ENCODE assay signal across 39 mouse cellular contexts in genomic region chr15:98545151-98545550, GRCm38 (mm10). TPM values are rescaled to one million over a fixed set of nuclear protein-coding genes. Genes with fewer than 3 reads are reported as not detected.
A peak's percentile ranks its signal among the peaks of the same experiment; 100 is the strongest.
DNase-seq lines count a peak whose midpoint lies in the region; ATAC-seq and TF ChIP-seq lines count a peak whose summit lies in the region.
"Had no signal": no experiment of that assay in that cellular context is flagged by ENCODE, and none has a peak within 500 bp of the region (broad histone marks: within the 10 kb centered on the region; RNA-seq: fewer than 3 reads in every experiment).

No protein-coding gene starts in this region.

- H3K4me1 ChIP-seq in ES-Bruce4 (ENCODE audit: control insufficient read depth, insufficient read depth, low read length) (no peaks in the 10 kb centered on the region), ES-E14 (ENCODE audit: control insufficient read depth in 2 of 2, insufficient read depth in 2 of 2, low read length in 2 of 2, poor library complexity in 1 of 2) (peaks cover 4% of the 10 kb centered on the region in 2 experiments; a peak in 3 of 4 replicates)
- H3K4me1 ChIP-seq in forebrain, embryonic 11.5 days (replicated peaks; ENCODE audit: control insufficient read depth, insufficient read depth, low read length): no peaks in the 10 kb centered on the region
- H3K4me1 ChIP-seq: embryonic facial prominence, embryonic 10.5 days; embryonic facial prominence, embryonic 13.5 days; forebrain, embryonic 13.5 days; hindbrain, embryonic 12.5 days; hindbrain, embryonic 15.5 days had no signal

- H3K36me3 ChIP-seq in ES-Bruce4 (ENCODE audit: control insufficient read depth, insufficient read depth, low read length, poor library complexity, severe bottlenecking) (peaks cover 61% of the 10 kb centered on the region), ES-E14 (ENCODE audit: control insufficient read depth, insufficient read depth, low read length, poor library complexity, severe bottlenecking) (peaks cover 35% of the 10 kb centered on the region)
- H3K36me3 ChIP-seq in forebrain, embryonic 11.5 days (ENCODE audit: control insufficient read depth, insufficient read depth, low read length): peaks cover 8% of the 10 kb centered on the region; the same call in 1 of the 2 replicates

- in situ Hi-C loops in ES-E14 (cut with MboI; ENCODE audit: low sequenced_read_pairs in 2 of 2, unreplicated experiment in 2 of 2): no loop called here

- H3K27ac ChIP-seq in gastrocnemius, adult 2 months: peak overlapping the region; percentile 87; the same call in 1 of the 2 replicates
- H3K27ac ChIP-seq in ES-Bruce4 (ENCODE audit: insufficient read depth, low read length) (peak overlapping the region; percentile 73), ES-E14 (ENCODE audit: insufficient read depth, low read depth, low read length, poor library complexity, severe bottlenecking) (peak overlapping the region; percentile 33; the same call in 1 of the 2 replicates)
- H3K27ac ChIP-seq in forebrain, embryonic 11.5 days (ENCODE audit: low read depth, low read length): no peak overlapping the region
- H3K27ac ChIP-seq: embryonic facial prominence, embryonic 10.5 days; embryonic facial prominence, embryonic 13.5 days; forebrain, embryonic 13.5 days; heart, adult 2 months; hindbrain, embryonic 12.5 days; hindbrain, embryonic 15.5 days had no signal

- no peaks in the 10 kb centered on the region for H3K27me3 ChIP-seq in ES-Bruce4 (ENCODE audit: control insufficient read depth, insufficient read depth, low read length, poor library complexity, severe bottlenecking)
- no peaks in the 10 kb centered on the region for H3K27me3 ChIP-seq in forebrain, embryonic 11.5 days (ENCODE audit: control insufficient read depth, insufficient read depth, low read length)
- H3K27me3 ChIP-seq: CH12.LX; embryonic facial prominence, embryonic 13.5 days; forebrain, embryonic 13.5 days; hindbrain, embryonic 12.5 days; hindbrain, embryonic 15.5 days; Patski had no signal

- no peak for DNase-seq in gastrocnemius, adult 2 months
- no peak for DNase-seq in gastrocnemius, postnatal 14 days
- no peak for DNase-seq in ES-E14 (ENCODE audit: low read depth, low spot score)
- no peak for DNase-seq in forebrain, embryonic 11.5 days (ENCODE audit: low spot score)
- DNase-seq in left cerebral cortex, postnatal 36 days (ENCODE audit: low spot score in 2 of 2): no peak
- DNase-seq: adrenal gland, postnatal 14 days; B cell, adult 2 months; cerebellum, adult 11-12 months; cerebellum, adult 8-10 months; cerebellum, postnatal 10 days; cerebellum, postnatal 36 days; embryo, embryonic 11 days; gastrocnemius, postnatal 25 days; heart, adult 2 months; kidney, adult 18-20 months; kidney, adult 9 months had no signal

- H3K4me3 ChIP-seq in gastrocnemius, adult 2 months: no peak overlapping the region
- H3K4me3 ChIP-seq in ES-Bruce4 (ENCODE audit: low read depth, low read length) (no peak overlapping the region), ES-E14 (ENCODE audit: insufficient read depth in 1 of 2, low read depth in 1 of 2, low read length in 2 of 2, poor library complexity in 1 of 2, severe bottlenecking in 1 of 2) (no peak overlapping the region)
- no peak overlapping the region for H3K4me3 ChIP-seq in forebrain, embryonic 11.5 days (ENCODE audit: low read depth, low read length)
- H3K4me3 ChIP-seq: embryonic facial prominence, embryonic 10.5 days; embryonic facial prominence, embryonic 13.5 days; erythroblast, embryonic 14.5 days; forebrain, embryonic 13.5 days; heart, adult 2 months; hindbrain, embryonic 12.5 days; hindbrain, embryonic 15.5 days had no signal

- ATAC-seq in forebrain, embryonic 11.5 days (replicated peaks; ENCODE audit: low FRiP score): no peak
- ATAC-seq: activated CD4-positive, CD25-positive, alpha-beta regulatory T cell, adult 4 months; forebrain, embryonic 13.5 days; forebrain, embryonic 16.5 days; Patski had no signal

- TF ChIP-seq EP300 in ES-Bruce4 (IDR thresholded peaks at IDR 0.05; ENCODE audit: insufficient read depth, low read depth, low read length): 0 out of 2 replicates have a peak, but pooled peaks have one; percentile 40

- no peak overlapping the region for H3K4me2 ChIP-seq in forebrain, embryonic 11.5 days (ENCODE audit: low read depth, low read length, severe bottlenecking)
- H3K4me2 ChIP-seq: embryonic facial prominence, embryonic 13.5 days; forebrain, embryonic 13.5 days; heart, embryonic 11.5 days; hindbrain, embryonic 12.5 days; hindbrain, embryonic 15.5 days had no signal

- no peak for TF ChIP-seq POLR2A in ES-Bruce4 (IDR thresholded peaks at IDR 0.05; ENCODE audit: insufficient read depth, low read length)

- no peak for TF ChIP-seq CTCF in gastrocnemius, adult 2 months (IDR thresholded peaks at IDR 0.05)
- no peak for TF ChIP-seq CTCF in ES-Bruce4 (IDR thresholded peaks at IDR 0.05; ENCODE audit: low read depth, low read length)

- WGBS in forebrain, embryonic 11.5 days: 96% methylated on average over 3 of the region's 3 CpGs

- H3K9ac ChIP-seq in ES-Bruce4 (ENCODE audit: low read depth, poor library complexity, severe bottlenecking) (no peak overlapping the region), ES-E14 (ENCODE audit: insufficient read depth, low read depth, low read length, poor library complexity, severe bottlenecking) (no peak overlapping the region)
- H3K9ac ChIP-seq in forebrain, embryonic 11.5 days (ENCODE audit: low read length): no peak overlapping the region
- H3K9ac ChIP-seq: embryonic facial prominence, embryonic 13.5 days; forebrain, embryonic 13.5 days; hindbrain, embryonic 12.5 days; hindbrain, embryonic 15.5 days had no signal

- no peaks in the 10 kb centered on the region for H3K9me3 ChIP-seq in ES-Bruce4 (replicated peaks; ENCODE audit: control insufficient read depth, insufficient read depth, low read length, poor library complexity, severe bottlenecking)
- H3K9me3 ChIP-seq in ES-E14 (ENCODE audit: control insufficient read depth, insufficient read depth, low read depth, low read length): no peaks in the 10 kb centered on the region
- no peaks in the 10 kb centered on the region for H3K9me3 ChIP-seq in forebrain, embryonic 11.5 days (ENCODE audit: control insufficient read depth, low read length)
- H3K9me3 ChIP-seq: embryonic facial prominence, embryonic 10.5 days; embryonic facial prominence, embryonic 13.5 days; forebrain, embryonic 13.5 days; G1E; hindbrain, embryonic 12.5 days; hindbrain, embryonic 15.5 days had no signal

- intact Hi-C loops in gastrocnemius, adult 2 months (cut with DNase I): no loop called here
- intact Hi-C loops in gastrocnemius, postnatal 14 days (cut with DNase I; ENCODE audit: low total_unique reads): no loop called here
- intact Hi-C loops in left cerebral cortex, postnatal 36 days (cut with DNase I): no loop called here

TF ChIP-seq in ES-E14, 5 proteins besides CTCF, POLR2A, EP300 and RAD21:
- TF ChIP-seq MAFK (IDR thresholded peaks at IDR 0.05; ENCODE audit: insufficient read depth, low read depth, low read length) (no peak), CHD2 (IDR thresholded peaks at IDR 0.05; ENCODE audit: low read depth, low read length) (no peak), ZC3H11A (IDR thresholded peaks at IDR 0.05; ENCODE audit: borderline replicate concordance, low read depth, low read length) (no peak), ZNF384 (IDR thresholded peaks at IDR 0.05; ENCODE audit: low read depth, low read length) (no peak), HCFC1 (IDR thresholded peaks at IDR 0.05; ENCODE audit: borderline replicate concordance, insufficient read depth, low read length) (no peak)

RNA-seq across cellular contexts. Expression of gene Kansl2, which starts 11.1 kb away (rescaled TPM):
- total RNA-seq in gastrocnemius, adult 2 months (2021): 10 to 100 TPM; 64.7 to 66.3 TPM
- 10 to 100 TPM; 52.5 to 56.9 TPM for total RNA-seq in gastrocnemius, postnatal 14 days (2021)
- 116 and 119 TPM in 2 replicates for polyA plus RNA-seq in ES-Bruce4 (2011; ENCODE audit: insufficient read depth, insufficient read length, low read depth, missing spikeins)
- 95.0 and 111 TPM in 2 replicates for total RNA-seq in ES-E14 (2012; rRNA removed)
- 138 and 152 TPM in 2 replicates for polyA plus RNA-seq in forebrain, embryonic 11.5 days (2014; fragmentation: Nextera tagmentation; extraction: Ambion mirVana)
- 10 to 100 TPM; 58.9 to 60.9 TPM for total RNA-seq in left cerebral cortex, postnatal 36 days (2021)

RNA-seq across cellular contexts. Expression of gene Ccnt1, which starts 25.6 kb away (rescaled TPM):
- 10 to 100 TPM; 20.4 to 20.5 TPM for total RNA-seq in gastrocnemius, adult 2 months (2021)
- 10 to 100 TPM; 20.4 to 20.6 TPM for total RNA-seq in gastrocnemius, postnatal 14 days (2021)
- polyA plus RNA-seq in ES-Bruce4 (2011; ENCODE audit: insufficient read depth, insufficient read length, low read depth, missing spikeins): 66.8 and 73.1 TPM in 2 replicates
- 53.1 and 59.1 TPM in 2 replicates for total RNA-seq in ES-E14 (2012; rRNA removed)
- 62.2 and 67.0 TPM in 2 replicates for polyA plus RNA-seq in forebrain, embryonic 11.5 days (2014; fragmentation: Nextera tagmentation; extraction: Ambion mirVana)
- total RNA-seq in left cerebral cortex, postnatal 36 days (2021): 10 to 100 TPM; 37.0 to 45.6 TPM

RNA-seq across cellular contexts. Expression of gene 4930415O20Rik, which starts 25.7 kb away (rescaled TPM):
- total RNA-seq in gastrocnemius, adult 2 months (2021): 1 to 10 TPM in 1 of 2 experiments, not detected in 1; 1.2 TPM
- under 1 TPM in 1 of 2 experiments, not detected in 1; 0.44 TPM for total RNA-seq in gastrocnemius, postnatal 14 days (2021)
- polyA plus RNA-seq in ES-Bruce4 (2011; ENCODE audit: insufficient read depth, insufficient read length, low read depth, missing spikeins): 1.7 and 2.6 TPM in 2 replicates
- total RNA-seq in ES-E14 (2012; rRNA removed): not detected in 2 replicates
- polyA plus RNA-seq in forebrain, embryonic 11.5 days (2014; fragmentation: Nextera tagmentation; extraction: Ambion mirVana): not detected in 2 replicates
- total RNA-seq in left cerebral cortex, postnatal 36 days (2021): not detected
- total RNA-seq: CH12.LX; G1E; hematopoietic stem cell, adult 5-6 weeks had no signal
- polyA plus RNA-seq: activated CD4-positive, CD25-positive, alpha-beta regulatory T cell, adult 4 months; cortical plate, adult 2 months; embryonic facial prominence, embryonic 10.5 days; embryonic facial prominence, embryonic 13.5 days; erythroblast, embryonic 14.5 days; forebrain, embryonic 13.5 days; G1E; heart, adult 2 months; hindbrain, embryonic 15.5 days had no signal

RNA-seq across cellular contexts. Expression of gene Olfr279, which starts 52.9 kb away (rescaled TPM):
- not detected for total RNA-seq in gastrocnemius, adult 2 months (2021)
- not detected for total RNA-seq in gastrocnemius, postnatal 14 days (2021)
- polyA plus RNA-seq in ES-Bruce4 (2011; ENCODE audit: insufficient read depth, insufficient read length, low read depth, missing spikeins): 0.10 TPM in 1 of 2 replicates, not detected in the other
- total RNA-seq in ES-E14 (2012; rRNA removed): 0.04 TPM in 1 of 2 replicates, not detected in the other
- polyA plus RNA-seq in forebrain, embryonic 11.5 days (2014; fragmentation: Nextera tagmentation; extraction: Ambion mirVana): not detected in 2 replicates
- not detected for total RNA-seq in left cerebral cortex, postnatal 36 days (2021)
- total RNA-seq: adrenal gland, adult 18-20 months; adrenal gland, postnatal 14 days; adrenal gland, postnatal 4 days; CH12.LX; gastrocnemius, adult 18-20 months; gastrocnemius, postnatal 25 days; heart, adult 2 months; heart, postnatal 25 days; hematopoietic stem cell, adult 5-6 weeks had no signal
- polyA plus RNA-seq: activated CD4-positive, CD25-positive, alpha-beta regulatory T cell, adult 4 months; embryonic facial prominence, embryonic 10.5 days; embryonic facial prominence, embryonic 13.5 days; erythroblast, embryonic 14.5 days; forebrain, embryonic 13.5 days; forebrain, embryonic 16.5 days; G1E; gonadal fat pad, adult 2 months; heart, adult 2 months; heart, embryonic 11.5 days; heart, embryonic 14.5 days; heart, postnatal 0 days; hindbrain, embryonic 12.5 days; hindbrain, embryonic 15.5 days; intestine, embryonic 14.5 days; Patski had no signal
